Mouse (Mus musculus): ENCODE results near the gene Fam114a1. TPM values are rescaled to one million over a fixed set of nuclear protein-coding genes. Genes with fewer than 3 reads are reported as not detected.

The Fam114a1 gene
- total and polyA plus RNA-seq, 3 experiments, result 10.7 to 16.7 (median 13.3) TPM

GRCm38 (mm10) chr5:65076087-65076486, 106.2 kb downstream of the Fam114a1 start:
- DNase-seq, result no peak
- intact Hi-C loops (cut with DNase I), result no loop called here
- Histone ChIP-seq H3K79me2 (replicated peaks; ENCODE audit: control insufficient read depth, insufficient read depth, low read length) (no peaks in the 10 kb centered on the region), H3K27me3 (ENCODE audit: control insufficient read depth, insufficient read depth, low read length) (no peaks in the 10 kb centered on the region), H3K27ac (no peak overlapping the region), H3K4me3 (no peak overlapping the region), H3K9ac (ENCODE audit: low read depth, low read length) (no peak overlapping the region), H3K4me1 (ENCODE audit: control insufficient read depth, insufficient read depth, low read length) (no peaks in the 10 kb centered on the region; the same call in 1 of the 2 replicates), H3K36me3 (ENCODE audit: control insufficient read depth, insufficient read depth, low read length) (no peaks in the 10 kb centered on the region)
- 52% methylated on average over 2 of the region's 2 CpGs for WGBS
- TF ChIP-seq CTCF (IDR thresholded peaks at IDR 0.05) (peak; percentile 57), EP300 (IDR thresholded peaks at IDR 0.05; ENCODE audit: insufficient read depth, low read depth, low read length) (no peak), POLR2A (IDR thresholded peaks at IDR 0.05; ENCODE audit: insufficient read depth, low read depth, low read length) (no peak)

DNA sequence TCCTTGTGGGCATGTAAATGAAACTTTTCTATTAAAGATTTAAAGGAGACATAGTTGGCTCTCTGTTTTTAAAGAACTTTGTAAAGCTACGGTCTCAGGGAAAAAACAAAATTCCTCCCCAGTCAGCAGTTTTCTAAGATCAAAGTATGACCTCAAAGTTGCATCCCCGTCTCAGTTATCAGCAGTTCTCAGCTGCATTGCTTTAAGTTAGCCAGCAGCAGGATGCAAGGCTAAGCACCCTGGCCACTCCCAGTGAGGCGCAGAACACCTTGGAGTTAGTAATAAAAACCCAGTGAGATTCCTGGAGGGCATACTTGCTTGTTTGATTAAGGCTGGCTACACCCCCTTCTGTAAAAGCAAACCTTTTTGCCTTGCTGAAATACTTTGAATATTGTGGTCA, 106.9 kb downstream of the Fam114a1 start:
- TF ChIP-seq POLR2A (IDR thresholded peaks at IDR 0.05; ENCODE audit: insufficient read depth, low read depth, low read length) (no peak), EP300 (IDR thresholded peaks at IDR 0.05; ENCODE audit: insufficient read depth, low read depth, low read length) (no peak), CTCF (IDR thresholded peaks at IDR 0.05) (no peak)

GRCm38 (mm10) chr5:65078081-65078480, 108.2 kb downstream of the Fam114a1 start:
- Histone ChIP-seq H3K79me2 (replicated peaks; ENCODE audit: control insufficient read depth, insufficient read depth, low read length) (no peaks in the 10 kb centered on the region), H3K4me3 (no peak overlapping the region), H3K27ac (no peak overlapping the region), H3K9ac (ENCODE audit: low read depth, low read length) (no peak overlapping the region), H3K36me3 (ENCODE audit: control insufficient read depth, insufficient read depth, low read length) (no peaks in the 10 kb centered on the region), H3K27me3 (ENCODE audit: control insufficient read depth, insufficient read depth, low read length) (no peaks in the 10 kb centered on the region), H3K4me1 (ENCODE audit: control insufficient read depth, insufficient read depth, low read length) (no peaks in the 10 kb centered on the region; the same call in 1 of the 2 replicates)
- 93% methylated on average over 4 of the region's 4 CpGs for WGBS
- intact Hi-C loops (cut with DNase I), result no loop called here
- no peak for DNase-seq
- TF ChIP-seq CTCF (IDR thresholded peaks at IDR 0.05) (no peak), EP300 (IDR thresholded peaks at IDR 0.05; ENCODE audit: insufficient read depth, low read depth, low read length) (no peak), POLR2A (IDR thresholded peaks at IDR 0.05; ENCODE audit: insufficient read depth, low read depth, low read length) (no peak)

More for the DNA sequence above, 106.9 kb downstream of the Fam114a1 start:
- no peaks in the 10 kb centered on the region for H3K27me3 ChIP-seq (ENCODE audit: control insufficient read depth, insufficient read depth, low read length)
- no peak for DNase-seq
- intact Hi-C loops (cut with DNase I), result no loop called here
- no peaks in the 10 kb centered on the region for H3K79me2 ChIP-seq (replicated peaks; ENCODE audit: control insufficient read depth, insufficient read depth, low read length)
- no peak overlapping the region for H3K4me3 ChIP-seq
- H3K4me1 ChIP-seq (ENCODE audit: control insufficient read depth, insufficient read depth, low read length), result no peaks in the 10 kb centered on the region; the same call in 1 of the 2 replicates
- WGBS, result 61% methylated on average over 3 of the region's 3 CpGs
- H3K9ac ChIP-seq (ENCODE audit: low read depth, low read length), result no peak overlapping the region
- H3K27ac ChIP-seq, result no peak overlapping the region
- H3K36me3 ChIP-seq (ENCODE audit: control insufficient read depth, insufficient read depth, low read length), result no peaks in the 10 kb centered on the region

- Histone ChIP-seq H3K27ac (peak overlapping the region; percentile 13; the same call in 1 of the 2 replicates), H3K27me3 (ENCODE audit: control insufficient read depth, insufficient read depth, low read length) (no peaks in the 10 kb centered on the region), H3K4me1 (ENCODE audit: control insufficient read depth, insufficient read depth, low read length) (no peaks in the 10 kb centered on the region; the same call in 1 of the 2 replicates), H3K79me2 (replicated peaks; ENCODE audit: control insufficient read depth, insufficient read depth, low read length) (no peaks in the 10 kb centered on the region), H3K4me3 (peak overlapping the region; percentile 16; the same call in 1 of the 2 replicates), H3K36me3 (ENCODE audit: control insufficient read depth, insufficient read depth, low read length) (no peaks in the 10 kb centered on the region), H3K9ac (ENCODE audit: low read depth, low read length) (peak overlapping the region; percentile 34; the same call in 1 of the 2 replicates)
- no peak for DNase-seq
- WGBS, result 45% methylated on average over 9 of the region's 9 CpGs
- intact Hi-C loops (cut with DNase I), result no loop called here
- TF ChIP-seq CTCF (IDR thresholded peaks at IDR 0.05), result no peak
- TF ChIP-seq EP300 (IDR thresholded peaks at IDR 0.05; ENCODE audit: insufficient read depth, low read depth, low read length), result no peak
- TF ChIP-seq POLR2A (IDR thresholded peaks at IDR 0.05; ENCODE audit: insufficient read depth, low read depth, low read length), result no peak
Observed at GRCm38 (mm10) chr5:65079881-65080280, 110.0 kb downstream of the Fam114a1 start.

DNA sequence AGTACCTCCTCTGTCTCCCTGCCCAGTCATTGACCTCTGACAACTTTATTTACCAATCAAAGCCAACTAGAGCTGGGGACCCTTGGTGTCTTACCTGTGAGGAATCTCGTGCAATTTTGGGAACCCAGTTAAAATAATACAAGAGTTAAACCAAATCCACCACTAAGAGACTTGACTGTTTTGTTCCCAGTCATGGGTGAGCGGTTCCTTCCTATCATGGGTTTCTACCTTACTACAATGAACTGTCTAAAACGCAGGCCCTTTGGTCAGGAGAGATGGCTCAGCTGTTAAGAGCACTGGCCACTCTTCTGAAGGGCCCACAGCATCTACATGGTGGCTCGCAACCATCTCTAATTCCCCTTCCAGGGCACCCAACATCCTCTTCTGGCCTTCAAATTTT, 112.0 kb downstream of the Fam114a1 start:
- no peak for DNase-seq
- whole genome bisulfite sequencing, result 86% methylated on average over 4 of the region's 4 CpGs

GRCm38 (mm10) chr5:65086522-65086921, 116.7 kb downstream of the Fam114a1 start:
- peak; percentile 31 to 71 for DNase-seq
- no peak overlapping the region for H3K9ac ChIP-seq (ENCODE audit: low read depth, low read length)
- H3K27me3 ChIP-seq (ENCODE audit: control insufficient read depth, insufficient read depth, low read length), result no peaks in the 10 kb centered on the region
- H3K4me3 ChIP-seq, result no peak overlapping the region
- 51% methylated on average over 6 of the region's 6 CpGs for WGBS
- no peaks in the 10 kb centered on the region for H3K36me3 ChIP-seq (ENCODE audit: control insufficient read depth, insufficient read depth, low read length)
- no peaks in the 10 kb centered on the region for H3K79me2 ChIP-seq (replicated peaks; ENCODE audit: control insufficient read depth, insufficient read depth, low read length)
- H3K27ac ChIP-seq, result peak overlapping the region; percentile 48
- intact Hi-C loops (cut with DNase I), result no loop called here
- H3K4me1 ChIP-seq (ENCODE audit: control insufficient read depth, insufficient read depth, low read length), result no peaks in the 10 kb centered on the region
- no peak for TF ChIP-seq POLR2A (IDR thresholded peaks at IDR 0.05; ENCODE audit: insufficient read depth, low read depth, low read length)
- no peak for TF ChIP-seq CTCF (IDR thresholded peaks at IDR 0.05)
- no peak for TF ChIP-seq EP300 (IDR thresholded peaks at IDR 0.05; ENCODE audit: insufficient read depth, low read depth, low read length)

More for the DNA sequence above, 112.0 kb downstream of the Fam114a1 start:
- TF ChIP-seq EP300 (IDR thresholded peaks at IDR 0.05; ENCODE audit: insufficient read depth, low read depth, low read length) (no peak), CTCF (IDR thresholded peaks at IDR 0.05) (no peak), POLR2A (IDR thresholded peaks at IDR 0.05; ENCODE audit: insufficient read depth, low read depth, low read length) (no peak)
- H3K36me3 ChIP-seq (ENCODE audit: control insufficient read depth, insufficient read depth, low read length), result no peaks in the 10 kb centered on the region
- H3K79me2 ChIP-seq (replicated peaks; ENCODE audit: control insufficient read depth, insufficient read depth, low read length), result no peaks in the 10 kb centered on the region
- H3K27ac ChIP-seq, result no peak overlapping the region
- no peak overlapping the region for H3K4me3 ChIP-seq
- no peaks in the 10 kb centered on the region; the same call in 1 of the 2 replicates for H3K4me1 ChIP-seq (ENCODE audit: control insufficient read depth, insufficient read depth, low read length)
- intact Hi-C loops (cut with DNase I), result no loop called here
- H3K27me3 ChIP-seq (ENCODE audit: control insufficient read depth, insufficient read depth, low read length), result no peaks in the 10 kb centered on the region
- H3K9ac ChIP-seq (ENCODE audit: low read depth, low read length), result no peak overlapping the region

Data from heart, adult 2 months (tissue).